Mouse (Mus musculus) c-Kit-positive CD71-positive TER-119-positive erythroid progenitor cells, embryonic 14.5 days (primary cell): ENCODE results near the gene Prdx1.
"Not testable (repeated sequence)": the region's sequence is repeated elsewhere in the genome, so short reads cannot be mapped to it uniquely, and the experiment has no call there.

Source experiments
- DNase-seq: peaks from one replicate; pipeline ENCODE4 v3.0.0-alpha.2; 2013; ENCODE audit warnings: low spot score

Prdx1 gene

GRCm38 (mm10) chr4:116677808-116678207 is 7.5 kb upstream of the Prdx1 start:
- DNase-seq: no peak

DNA sequence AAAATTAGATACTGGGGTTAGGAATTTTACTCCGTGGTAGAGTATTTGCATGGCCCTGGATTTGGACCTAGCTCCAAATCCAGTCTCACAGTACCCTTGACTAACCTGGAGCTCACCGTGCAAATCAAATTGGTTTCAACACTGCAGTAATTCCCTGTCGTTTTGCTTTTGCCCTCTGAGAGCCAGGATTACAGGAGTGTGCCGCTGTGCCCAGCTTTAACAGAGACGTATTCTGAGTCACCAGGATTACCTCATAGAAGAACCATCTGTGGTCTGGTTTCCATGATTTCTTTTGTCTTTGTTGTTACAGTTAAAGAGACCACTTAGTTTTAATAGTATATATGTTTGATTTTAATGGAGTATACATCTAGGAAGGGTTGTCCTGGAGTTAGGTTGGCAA is 6.2 kb upstream of the Prdx1 start:
- DNase-seq: no peak

DNA sequence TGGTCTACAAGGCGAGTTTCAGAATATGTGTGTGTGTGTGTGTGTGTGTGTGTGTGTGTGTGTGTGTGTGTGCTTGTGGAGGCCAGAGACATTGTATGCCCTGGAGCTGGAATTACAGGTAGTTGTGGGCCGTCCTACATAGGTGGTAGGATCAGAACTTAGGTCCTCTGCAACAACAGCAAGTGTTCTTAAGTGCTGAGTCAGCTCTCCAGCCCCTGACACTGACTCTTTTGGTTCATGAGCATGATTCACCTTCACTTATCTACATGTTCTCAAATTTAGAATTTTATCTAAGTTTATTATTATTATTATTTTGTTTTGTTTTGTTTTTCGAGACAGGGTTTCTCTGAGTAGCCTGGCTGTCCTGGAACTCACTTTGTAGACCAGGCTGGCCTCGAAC is 4.8 kb upstream of the Prdx1 start:
- DNase-seq: not testable (repeated sequence)

DNA sequence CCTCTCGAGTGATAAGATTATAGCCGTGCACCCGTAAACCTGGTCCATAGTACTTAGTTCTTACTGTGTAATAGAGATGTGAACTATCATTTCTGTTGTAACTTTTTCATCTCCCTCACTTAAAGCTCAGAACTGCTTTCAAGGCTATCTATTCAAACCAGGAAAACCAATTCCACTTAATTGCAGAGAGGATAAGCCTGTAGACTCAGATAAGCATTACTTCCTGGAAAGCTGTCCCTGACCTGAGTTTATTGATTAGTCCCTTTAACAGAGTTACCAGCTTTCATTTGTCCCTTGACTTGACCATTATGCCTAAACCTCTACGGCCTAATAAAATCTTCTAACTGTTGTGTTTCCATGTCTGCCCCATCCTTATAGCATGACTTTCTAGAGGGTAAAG is 1.4 kb upstream of the Prdx1 start:
- DNase-seq: peak; percentile 68

DNA sequence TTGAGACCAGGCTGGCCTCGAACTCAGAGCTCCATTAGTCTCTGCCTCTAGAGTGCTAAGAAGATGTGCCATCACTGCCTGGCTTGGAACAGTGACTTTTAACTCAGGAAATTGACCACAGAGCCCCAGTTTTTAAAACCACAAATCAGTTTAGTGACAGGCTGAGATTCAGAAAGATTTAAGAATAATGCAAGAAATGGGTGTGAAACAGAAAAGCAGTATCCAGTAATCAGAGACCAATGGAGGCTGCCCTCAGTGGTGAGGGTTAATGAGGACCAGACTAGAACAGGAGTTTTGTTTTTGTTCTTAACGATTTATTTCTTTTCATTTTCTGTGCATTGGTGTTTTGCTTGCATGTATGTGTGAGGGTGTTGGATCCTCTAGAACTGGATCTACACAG is 679 bp upstream of the Prdx1 start:
- DNase-seq: no peak

DNA sequence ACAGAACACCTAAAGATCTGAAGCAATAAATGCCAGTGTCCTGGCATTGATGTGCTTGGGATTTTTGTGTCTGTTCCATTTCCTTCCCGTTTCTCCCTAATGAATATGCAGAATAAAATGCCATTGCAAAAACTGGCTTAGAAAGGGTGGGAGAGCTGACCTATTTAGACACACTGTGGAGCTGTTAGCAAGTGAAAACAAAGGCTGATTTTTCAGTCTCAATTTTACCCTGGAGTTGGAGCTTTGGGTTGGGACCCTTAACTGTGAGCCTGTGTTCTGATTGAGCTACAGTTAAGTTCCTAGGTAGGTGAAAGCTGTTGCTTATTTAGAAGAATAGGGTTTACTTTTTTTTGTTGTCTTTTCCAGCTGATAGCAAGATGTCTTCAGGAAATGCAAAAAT is 1.7 kb downstream of the Prdx1 start:
- DNase-seq: no peak

DNA sequence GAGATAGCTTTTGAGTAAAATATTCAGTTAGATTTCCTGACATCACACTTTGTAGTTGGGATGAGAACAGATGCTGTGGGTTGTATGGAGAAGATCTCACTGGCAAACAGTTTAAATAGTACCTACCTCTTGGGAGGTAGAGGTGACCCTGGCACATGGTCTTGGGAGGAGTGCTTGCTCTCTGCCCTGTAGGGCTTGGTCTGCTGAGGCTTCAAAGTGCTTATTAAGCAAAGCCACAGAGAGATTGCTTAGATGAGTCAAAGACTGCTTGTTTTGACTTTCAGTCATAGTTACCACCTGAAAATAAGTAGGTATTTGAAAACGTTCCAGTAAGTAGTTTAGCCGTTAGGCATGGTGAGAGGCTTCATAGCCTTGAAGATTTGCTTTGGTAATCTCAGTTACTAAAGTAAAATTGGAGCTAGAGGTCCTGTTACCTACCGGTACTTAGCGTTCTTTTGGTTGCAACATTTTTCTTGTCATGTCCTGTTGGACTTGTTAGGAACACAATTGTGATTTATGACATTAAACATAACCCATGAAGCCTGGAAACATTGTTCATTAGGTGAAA is 4.0 kb downstream of the Prdx1 start:
- DNase-seq: no peak

- no peak for DNase-seq
Observed at GRCm38 (mm10) chr4:116692146-116692545, 6.8 kb downstream of the Prdx1 start.

- no peak for DNase-seq
Observed at GRCm38 (mm10) chr4:116693785-116694184, 8.4 kb downstream of the Prdx1 start.

DNA sequence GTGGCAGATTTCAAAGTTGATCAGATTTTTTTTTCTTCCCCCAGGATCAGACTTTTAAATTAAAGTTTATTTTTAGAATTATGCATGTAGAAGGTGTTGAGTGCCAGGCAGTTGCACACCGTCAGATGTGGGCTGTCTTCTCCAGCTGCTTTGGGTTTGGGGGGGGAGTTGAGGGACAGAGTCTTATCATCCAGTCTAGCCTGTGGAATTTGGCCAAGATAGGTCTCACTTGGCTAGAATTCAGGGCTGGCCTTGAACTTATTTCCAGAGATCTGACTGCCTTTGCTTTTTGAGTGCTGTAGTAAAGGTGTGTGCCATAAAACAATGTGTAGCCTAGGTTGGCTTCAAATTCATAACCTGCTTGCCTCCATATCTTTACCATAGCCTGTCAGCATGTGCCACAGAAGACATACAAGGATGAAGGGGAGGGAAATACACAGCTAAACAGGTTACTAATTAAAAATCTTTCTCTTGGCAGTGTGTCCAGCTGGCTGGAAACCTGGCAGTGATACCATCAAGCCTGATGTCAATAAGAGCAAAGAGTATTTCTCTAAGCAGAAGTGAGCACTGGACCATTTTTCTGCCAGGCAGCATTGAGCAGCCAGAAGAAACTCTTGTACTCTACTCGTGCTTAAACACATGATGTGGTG is 13.5 kb downstream of the Prdx1 start:
- DNase-seq: no peak

GRCm38 (mm10) chr4:116700964-116701363 is 15.6 kb downstream of the Prdx1 start:
- no peak for DNase-seq

DNA sequence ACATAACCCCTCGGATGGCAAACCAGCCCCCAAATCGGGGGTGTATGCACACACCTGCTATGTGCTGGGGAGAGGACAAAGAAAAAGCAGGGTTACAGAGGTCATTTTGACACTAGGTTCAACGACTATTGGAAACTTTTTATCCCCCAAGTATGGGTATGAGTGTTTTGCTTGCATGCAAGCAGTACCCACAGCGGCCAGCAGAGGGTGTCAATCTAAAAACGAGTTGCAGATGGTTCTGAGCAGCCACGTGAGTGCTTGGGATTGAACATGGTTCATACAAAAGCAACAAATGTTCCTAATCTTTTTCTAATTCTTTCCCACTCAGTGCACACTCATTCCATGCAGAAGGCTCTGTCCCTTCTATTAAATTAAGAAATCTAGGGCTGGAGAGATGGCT is 18.5 kb downstream of the Prdx1 start:
- DNase-seq: peak; percentile 74

- no peak for DNase-seq
Observed at GRCm38 (mm10) chr4:116707666-116708065, 22.3 kb downstream of the Prdx1 start.

- peak; percentile 93 for DNase-seq
Observed at GRCm38 (mm10) chr4:116708201-116708764, 22.9 kb downstream of the Prdx1 start, which contains the start of the genes Mmachc and Ccdc163. Gene Mmachc, minus strand, starts transcription at chr4:116708406. Gene Ccdc163, plus strand, starts transcription at chr4:116708509.

- peak; percentile 38 for DNase-seq
Observed at GRCm38 (mm10) chr4:116708791-116709390, 23.5 kb downstream of the Prdx1 start.

DNA sequence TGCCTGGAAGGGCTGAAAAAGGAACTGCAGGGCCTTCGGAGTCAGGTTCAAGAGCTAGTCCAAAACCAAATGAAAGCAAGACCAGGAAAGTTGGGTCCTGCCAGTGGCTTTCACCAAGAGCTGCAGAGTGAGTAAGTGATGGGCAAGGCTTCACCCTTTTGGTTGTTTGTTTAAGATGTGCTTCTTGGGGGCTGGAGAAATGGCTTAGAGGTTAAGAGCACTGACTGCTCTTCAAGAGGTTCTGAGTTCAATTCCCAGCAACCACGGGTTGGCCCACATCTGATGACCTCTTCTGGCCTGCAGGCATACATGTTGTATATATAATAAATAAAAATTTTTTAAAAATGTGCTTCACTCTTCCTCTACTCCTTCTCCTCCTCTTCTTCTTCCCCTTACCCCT is 24.8 kb downstream of the Prdx1 start:
- no peak for DNase-seq

GRCm38 (mm10) chr4:116712536-116712935 is 27.2 kb downstream of the Prdx1 start:
- no peak for DNase-seq

DNA sequence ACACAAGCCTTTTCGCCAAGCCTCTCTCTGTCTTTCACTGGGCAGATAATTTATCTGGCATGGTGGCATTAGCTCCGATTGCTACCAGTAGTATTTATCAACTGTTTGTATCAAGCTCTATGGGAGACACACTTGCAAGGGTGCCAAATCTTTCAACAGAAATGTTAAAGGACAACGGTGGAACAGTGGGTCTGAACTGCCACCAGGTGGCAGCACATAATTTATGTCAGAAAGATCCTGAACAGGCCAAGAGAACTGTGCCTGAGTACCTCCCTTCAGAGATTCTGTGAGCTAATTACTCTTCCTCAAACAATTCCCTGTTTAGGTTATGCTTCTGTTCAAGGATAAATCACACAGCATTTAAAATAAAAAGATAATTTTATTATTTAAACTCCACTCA is 34.1 kb downstream of the Prdx1 start:
- peak; percentile 79 for DNase-seq

GRCm38 (mm10) chr4:116720343-116721097 is 35.2 kb downstream of the Prdx1 start, which contains the start of gene Tesk2:
Gene Tesk2, plus strand, starts transcription at chr4:116720948.
- peak; percentile 94 for DNase-seq

GRCm38 (mm10) chr4:116721098-116721628 is 35.8 kb downstream of the Prdx1 start:
- DNase-seq: no peak

DNA sequence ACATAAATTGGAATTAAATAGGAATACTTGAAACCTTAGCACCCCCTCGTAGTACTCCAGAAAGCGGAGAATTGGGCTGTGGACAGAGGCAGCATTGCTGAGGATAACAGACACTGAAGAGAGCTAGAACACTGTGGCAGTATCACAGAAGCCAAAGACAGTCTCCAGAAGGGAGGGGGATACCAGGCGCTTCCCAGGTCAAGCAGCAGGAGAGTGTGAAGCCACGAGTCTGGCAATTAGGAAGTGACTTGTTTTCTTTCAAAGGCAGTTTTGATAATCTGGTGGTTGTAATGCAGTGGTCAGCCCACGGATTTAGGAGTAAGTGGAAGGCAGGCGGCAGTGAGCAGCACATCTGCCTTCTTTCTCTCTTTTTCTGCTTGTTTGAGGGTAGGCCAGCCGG is 36.9 kb downstream of the Prdx1 start:
- no peak for DNase-seq

GRCm38 (mm10) chr4:116725444-116725843 is 40.1 kb downstream of the Prdx1 start:
- DNase-seq: no peak
